Mouse (Mus musculus) cortical plate, adult 2 months (tissue): ENCODE results near the gene Bace2.

Experiments used
- CTCF ChIP-seq: fragments of 200-500 bp; IDR thresholded peaks from 2 replicates; pipeline ENCODE4 v1.5.1; 2011; ENCODE audit warnings: mild to moderate bottlenecking, control low read depth, low read length; ENCODE audit not compliant: insufficient read depth; ENCODE audit errors: extremely low read depth
- POLR2A ChIP-seq: fragments of 200-500 bp; IDR thresholded peaks from 2 replicates; pipeline ENCODE4 v1.6.1; 2011; ENCODE audit warnings: mild to moderate bottlenecking, low read length, control low read depth; ENCODE audit not compliant: insufficient read depth; ENCODE audit errors: extremely low read depth

DNA sequence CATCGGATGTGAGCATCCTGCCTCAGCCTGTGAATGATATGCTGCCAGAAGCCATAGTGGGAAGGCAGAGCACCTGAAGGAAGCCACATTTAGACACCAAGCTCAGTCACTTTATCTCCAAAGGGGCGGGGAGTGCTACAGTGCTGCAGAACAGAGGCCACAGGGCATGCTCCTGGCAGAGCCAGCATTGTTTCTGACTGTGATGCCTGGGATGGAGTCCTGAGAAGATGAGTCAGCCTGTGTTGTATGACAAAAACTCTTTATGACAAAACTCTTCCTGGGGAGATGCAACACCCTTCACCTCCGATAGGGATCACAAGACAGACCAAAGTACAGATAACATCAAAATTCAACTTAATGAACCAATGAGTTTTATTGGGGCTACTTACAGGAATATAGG is 35.0 kb upstream of the Bace2 start:
- TF ChIP-seq CTCF (no peak), POLR2A (no peak)
